Mouse (Mus musculus) cerebellum, adult 11-12 months (tissue): ENCODE data around the gene Trim47.
"Not testable (repeated sequence)": the region's sequence is repeated elsewhere in the genome, so short reads cannot be mapped to it uniquely, and the experiment has no call there.

ENCODE experiments used
- DNase-seq: peaks from one replicate; pipeline ENCODE4 v3.0.0; 2022

Trim47 gene

DNA sequence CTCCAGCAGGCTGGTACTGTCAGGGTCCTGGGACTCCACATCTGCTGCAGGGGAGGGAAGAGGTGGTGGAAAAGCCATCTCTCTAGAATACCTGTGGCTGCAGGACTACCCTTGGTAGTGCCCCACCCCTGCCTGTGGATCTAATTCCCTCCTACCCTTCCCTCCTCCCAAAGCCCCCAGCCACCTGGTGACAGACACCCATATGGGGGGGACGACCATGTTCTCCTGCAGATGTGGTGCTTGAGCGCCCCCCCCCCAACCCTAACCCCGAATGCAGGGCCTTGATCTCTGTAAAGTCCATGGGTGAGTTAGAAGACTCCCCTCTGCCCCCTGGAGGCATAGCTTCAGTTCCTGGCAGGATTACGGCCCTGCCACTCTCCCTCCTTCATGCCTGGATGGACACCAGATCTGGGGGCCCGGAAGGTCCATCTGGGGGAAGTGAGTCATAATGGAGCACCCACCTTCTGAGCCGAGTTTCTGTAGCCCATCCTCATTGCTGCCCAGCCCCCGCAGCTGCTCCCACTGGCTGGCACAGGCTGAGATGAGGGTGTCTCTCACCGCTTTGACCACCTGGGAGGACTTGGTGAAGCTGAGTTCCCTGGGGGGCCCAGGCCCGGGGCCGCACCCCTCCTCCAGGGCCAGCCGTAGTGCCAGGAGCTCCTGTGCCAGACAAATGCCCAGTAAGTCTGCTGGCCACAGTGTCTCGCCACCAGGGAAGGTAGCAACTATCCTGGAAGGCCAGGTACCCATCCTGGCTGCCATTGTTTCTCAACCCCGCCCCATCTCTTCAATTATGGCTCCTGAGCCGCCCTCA, 19.8 kb downstream of the Trim47 start:
- no peak for DNase-seq

DNA sequence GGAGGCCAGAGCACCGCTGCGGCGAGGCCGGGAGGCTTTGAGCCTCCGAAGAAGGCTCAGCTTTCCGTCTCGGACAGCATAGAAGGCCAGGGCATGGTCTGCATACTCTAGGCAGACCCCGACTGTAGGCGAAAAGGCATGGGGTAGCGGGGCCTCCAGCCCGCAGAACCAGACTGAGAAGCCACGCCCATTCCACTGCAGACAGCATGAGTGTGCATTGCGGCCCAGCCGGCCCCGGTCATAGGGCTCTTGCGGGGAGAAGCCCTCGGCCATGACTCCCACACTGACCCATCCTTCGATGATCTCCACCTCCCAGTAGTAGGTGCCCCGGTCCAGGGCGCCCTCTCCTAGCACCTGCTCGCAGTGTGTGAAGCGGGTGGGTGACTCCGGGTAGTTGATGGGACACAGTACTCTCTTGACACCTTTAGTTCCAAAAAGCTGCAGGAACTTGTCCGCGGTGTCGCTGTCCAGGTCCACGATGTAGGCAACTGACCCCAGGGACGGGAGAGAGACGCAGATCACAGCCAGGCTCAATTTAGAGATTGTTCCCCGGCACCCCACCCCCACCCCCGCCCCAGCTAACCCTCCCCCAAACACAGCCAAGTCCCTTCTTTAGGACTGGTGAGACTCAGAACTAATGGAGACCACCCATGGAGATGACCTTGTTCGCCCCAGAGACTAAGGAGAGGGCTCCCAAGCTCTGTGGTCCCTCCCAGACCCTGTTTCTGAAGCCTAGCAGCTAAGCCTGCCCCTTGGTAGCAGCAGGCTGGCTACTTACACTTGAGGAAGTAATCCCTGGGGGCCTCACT, 20.7 kb downstream of the Trim47 start:
- DNase-seq = no peak

DNA sequence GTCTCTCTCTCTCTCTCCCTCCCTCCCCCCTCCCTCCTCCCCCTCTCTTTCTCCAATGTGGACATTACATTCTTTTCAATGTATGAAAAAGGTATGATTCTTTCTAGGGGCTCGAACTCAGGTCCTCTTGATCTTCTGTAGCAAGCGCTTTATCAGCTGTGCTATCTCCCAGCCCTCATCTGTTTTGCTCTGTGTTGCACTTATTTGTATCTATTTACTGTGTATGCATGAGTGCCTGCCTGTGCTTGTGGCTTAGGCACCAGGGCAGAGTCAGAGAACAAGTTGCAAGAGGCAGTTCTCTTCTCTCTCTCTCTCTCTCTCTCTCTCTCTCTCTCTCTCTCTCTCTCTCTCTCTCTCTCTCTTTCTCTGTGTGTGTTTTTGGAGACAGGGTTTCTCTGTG, 21.9 kb downstream of the Trim47 start:
- no peak for DNase-seq

DNA sequence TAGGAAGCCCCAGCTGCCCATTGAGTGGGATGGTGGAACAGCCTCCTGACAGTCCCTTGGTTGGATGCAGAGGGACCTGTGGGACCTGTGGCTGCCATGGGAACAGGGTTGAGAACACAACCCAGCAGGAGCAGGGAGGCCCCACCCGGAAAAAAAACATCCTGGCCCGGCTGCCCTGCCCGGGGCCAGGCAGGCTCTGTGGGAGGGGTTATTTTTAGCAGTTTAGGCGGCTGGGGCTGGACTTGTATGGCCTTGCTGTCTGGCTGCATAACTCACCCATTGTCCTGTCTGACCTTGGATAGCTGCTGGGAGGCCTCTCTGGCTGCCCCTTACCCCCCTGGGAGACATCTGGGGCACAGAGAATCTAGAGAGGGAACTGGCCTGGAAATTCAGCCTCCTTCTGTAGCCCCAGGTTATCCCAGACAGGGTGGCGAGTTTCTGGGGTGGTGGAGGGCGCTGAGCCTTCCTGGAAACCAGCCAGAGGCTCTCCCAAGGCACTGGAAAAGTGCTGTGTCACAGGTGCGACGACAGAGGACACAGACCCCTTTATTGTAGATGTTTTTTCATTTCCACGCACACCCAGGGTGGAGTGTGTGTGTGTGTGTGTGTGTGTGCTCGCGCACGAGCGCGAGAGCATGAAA, 22.9 kb downstream of the Trim47 start:
- DNase-seq = no peak

DNA sequence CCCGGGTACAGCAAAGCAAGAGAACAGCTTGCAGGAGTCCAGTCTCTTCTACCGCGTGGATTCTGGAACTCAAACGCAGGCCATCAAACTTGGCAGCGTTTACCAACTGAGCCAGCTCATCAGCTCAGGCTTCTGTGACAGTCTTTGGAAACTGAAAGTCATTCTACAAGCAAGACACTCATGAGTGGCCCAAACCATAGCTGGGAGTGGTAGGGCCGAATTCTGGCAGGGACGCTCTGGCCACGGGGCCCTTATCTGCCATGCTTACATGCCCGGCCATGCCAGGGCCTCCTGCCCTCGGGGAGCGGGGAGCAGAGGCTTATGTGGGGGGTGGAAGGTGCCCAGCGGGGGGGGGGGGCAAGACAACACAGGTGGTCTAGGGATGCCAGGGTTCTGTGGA, 23.4 kb downstream of the Trim47 start:
- DNase-seq = no peak

DNA sequence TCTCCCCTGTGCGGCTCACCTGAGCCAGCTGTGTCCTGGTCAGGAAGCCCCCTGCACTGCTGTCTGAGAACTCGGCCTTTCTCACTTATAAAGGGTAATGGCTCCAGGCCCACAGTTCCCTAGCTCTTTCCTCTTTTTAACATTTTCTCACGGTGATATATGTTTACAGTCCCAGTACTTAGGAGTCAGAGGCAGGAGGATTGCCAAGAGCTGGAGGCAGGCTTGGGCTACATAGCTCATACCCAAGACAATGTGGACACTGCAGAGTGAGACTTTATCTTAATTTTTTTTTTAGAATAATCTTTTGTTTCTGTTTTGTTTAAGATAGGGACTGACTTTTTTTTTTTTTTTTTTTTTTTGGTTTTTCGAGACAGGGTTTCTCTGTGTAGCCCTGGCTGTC, 24.5 kb downstream of the Trim47 start:
- DNase-seq = no peak

DNA sequence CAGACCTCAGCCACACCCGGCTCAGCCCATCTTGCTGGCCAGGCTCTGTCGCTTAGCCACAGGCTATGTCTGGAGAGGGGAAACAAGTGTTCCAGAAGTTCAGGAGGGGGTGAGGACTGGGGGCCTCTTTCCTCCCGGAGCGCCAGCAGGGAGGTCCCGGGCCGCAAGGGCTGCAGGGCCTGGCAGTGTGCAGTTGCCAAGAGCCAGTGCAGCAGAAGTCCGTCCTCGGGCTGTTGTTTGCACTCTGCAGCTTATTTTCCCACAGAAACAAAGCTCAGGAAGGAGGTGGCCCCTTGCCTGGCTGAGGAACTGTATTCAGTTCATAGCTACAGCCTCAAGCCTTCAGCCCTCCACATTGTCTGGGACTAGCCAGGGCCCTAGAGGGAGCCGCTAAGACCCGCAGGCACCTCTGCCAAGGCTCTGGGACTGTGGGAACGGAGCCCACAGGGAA, 25.1 kb downstream of the Trim47 start:
- no peak for DNase-seq

DNA sequence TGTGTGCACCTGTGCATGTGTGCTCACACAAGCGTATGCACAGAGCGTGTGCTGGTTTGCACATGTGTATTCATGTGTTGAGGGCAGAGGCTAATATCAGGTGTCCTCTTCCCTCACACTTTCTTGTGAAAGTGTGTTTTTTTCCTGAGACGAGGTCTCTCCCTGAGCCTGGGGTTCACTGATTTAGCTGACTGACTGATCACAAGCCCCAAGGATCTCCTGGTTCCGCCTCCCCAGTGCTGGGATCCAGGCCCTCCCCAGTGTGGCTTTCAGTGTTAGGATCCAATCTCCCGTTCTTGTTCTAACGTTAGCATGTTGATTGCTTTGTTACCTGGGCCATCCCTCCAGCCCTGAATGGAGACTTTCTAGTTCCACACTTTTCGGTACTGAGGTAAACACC, 26.2 kb downstream of the Trim47 start:
- DNase-seq = no peak

DNA sequence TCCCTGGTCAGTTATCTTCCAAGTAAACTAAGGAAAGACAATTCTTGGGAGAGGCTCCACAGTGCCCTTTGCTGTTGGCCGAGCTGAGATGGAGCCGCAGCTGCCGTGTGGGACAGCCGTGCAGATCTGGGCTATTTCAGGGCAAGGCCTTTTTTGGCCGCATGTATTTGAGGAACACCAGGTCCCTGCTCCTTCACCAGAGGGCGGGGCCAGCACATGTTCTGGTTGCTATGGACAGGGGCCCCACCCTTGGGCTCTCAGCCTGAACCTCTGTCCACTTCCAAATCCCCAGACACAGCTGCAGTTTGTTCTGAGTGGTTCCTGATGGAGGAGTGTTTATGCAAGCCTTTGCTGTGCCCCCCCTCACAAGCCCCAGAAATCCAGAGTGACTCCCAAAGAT, 26.6 kb downstream of the Trim47 start:
- no peak for DNase-seq

DNA sequence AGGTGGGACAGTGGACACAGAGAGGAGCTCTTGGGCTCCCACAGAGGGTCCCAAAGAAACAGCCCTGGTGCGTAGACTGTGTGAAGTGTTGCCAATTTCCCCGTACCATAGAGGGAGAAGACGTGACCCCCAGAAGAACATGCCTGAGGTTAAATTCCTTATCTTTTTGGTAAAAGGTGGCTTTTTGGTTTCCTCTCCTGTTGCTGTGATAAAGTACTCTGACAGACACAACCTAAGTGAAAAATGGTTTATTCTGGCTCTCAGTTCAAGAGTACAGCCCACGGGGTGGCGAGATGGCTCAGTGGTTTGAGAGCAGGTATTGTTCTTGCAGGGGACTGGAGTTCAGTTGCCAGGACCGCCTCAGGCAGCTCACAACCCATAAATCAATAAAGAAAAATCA, 27.5 kb downstream of the Trim47 start:
- DNase-seq = no peak

DNA sequence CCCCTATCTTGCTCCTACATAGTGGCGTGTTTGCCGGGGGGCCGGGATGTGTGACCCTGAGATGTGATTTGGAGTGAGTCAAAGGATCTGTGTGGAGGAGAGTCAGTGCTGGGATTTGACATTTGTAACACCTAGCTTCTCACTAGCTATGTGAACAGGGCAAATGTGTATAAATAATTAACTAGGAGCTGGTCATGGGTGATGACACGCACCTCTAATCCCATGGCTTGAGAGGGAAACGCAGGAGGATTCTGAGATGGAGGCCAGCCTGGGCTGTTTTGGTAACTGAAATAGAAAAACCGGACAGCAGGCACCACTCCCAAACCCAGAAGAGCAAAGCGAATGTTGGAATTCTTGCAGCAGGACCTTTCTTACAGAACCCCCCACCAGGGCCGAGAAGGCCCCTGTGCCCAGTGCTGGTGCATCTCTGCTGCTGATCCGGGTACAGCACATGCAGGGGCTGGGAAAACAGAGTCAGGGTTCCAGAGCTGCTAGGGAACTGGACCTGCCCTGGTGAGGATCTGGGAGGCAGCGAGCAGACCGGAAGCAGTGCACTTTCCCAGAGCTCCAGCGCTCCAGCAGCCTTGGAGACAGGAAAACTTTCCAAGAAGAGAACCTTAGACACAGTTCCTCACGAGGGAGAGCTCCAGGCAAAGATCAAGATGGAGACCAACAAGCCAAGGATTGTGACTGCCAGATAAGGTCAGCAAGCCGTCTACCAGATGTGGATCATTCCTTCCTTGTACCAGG, 28.1 kb downstream of the Trim47 start:
- no peak for DNase-seq

DNA sequence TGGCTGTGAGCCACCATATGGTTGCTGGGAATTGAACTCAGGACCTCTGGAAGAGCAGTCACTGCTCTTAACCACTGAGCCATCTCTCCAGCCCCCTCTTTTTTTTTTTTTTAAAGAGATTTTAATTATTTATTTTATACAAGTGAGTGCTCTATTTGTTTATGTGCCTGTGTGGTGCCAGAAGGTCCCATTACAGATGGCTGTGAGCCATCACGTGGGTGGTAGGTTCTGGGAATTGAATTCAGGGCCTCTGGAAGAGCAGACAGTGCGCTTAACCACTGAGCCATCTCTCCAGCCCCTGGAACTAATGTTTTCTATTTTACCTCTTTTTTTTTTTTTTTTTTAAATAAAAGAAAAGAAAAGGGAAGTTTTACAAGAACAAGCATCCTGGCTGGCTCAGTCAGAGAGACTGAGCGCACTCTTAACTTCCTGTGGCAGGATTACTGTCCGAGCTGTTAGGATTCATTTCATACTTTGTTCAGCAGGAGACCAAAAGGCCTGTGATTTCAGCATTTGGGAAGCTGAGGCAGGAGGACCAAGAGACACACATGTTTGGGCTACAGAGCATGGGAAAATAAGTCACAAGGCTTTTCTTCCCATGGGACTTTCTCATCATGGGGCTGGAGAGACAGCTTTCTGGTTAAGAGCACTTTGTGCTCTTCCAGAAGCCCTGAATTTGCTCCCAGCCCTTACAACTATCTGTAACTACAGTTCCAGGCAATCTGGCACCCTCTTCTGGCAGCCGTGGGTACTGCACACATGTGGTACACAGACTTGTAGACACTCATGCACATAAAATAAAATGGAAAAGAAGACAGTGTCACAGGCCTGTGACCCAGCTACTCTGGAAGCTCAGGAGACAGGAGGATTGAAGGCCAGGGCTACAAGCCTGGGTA, 30.5 kb downstream of the Trim47 start:
- DNase-seq = no peak

DNA sequence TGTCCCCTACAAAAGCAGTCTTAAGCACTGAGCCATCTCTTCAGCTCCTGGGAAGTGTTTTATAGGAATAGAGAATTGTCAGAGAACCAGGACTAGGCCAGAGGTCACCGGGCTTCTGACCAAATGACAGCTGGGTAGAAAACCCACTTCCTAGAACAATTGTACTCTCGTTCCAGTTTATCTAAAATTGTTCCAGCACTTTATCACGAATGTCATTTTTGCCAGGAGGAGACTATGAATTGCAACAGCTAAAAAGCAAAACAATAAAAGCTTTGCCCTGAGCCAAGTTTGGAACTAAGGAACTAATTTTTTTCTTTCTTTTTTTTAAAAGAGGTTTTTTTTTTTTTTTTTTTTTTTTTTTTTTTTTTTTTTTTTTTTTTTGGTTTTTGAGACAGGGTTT, 31.4 kb downstream of the Trim47 start:
- no peak for DNase-seq

DNA sequence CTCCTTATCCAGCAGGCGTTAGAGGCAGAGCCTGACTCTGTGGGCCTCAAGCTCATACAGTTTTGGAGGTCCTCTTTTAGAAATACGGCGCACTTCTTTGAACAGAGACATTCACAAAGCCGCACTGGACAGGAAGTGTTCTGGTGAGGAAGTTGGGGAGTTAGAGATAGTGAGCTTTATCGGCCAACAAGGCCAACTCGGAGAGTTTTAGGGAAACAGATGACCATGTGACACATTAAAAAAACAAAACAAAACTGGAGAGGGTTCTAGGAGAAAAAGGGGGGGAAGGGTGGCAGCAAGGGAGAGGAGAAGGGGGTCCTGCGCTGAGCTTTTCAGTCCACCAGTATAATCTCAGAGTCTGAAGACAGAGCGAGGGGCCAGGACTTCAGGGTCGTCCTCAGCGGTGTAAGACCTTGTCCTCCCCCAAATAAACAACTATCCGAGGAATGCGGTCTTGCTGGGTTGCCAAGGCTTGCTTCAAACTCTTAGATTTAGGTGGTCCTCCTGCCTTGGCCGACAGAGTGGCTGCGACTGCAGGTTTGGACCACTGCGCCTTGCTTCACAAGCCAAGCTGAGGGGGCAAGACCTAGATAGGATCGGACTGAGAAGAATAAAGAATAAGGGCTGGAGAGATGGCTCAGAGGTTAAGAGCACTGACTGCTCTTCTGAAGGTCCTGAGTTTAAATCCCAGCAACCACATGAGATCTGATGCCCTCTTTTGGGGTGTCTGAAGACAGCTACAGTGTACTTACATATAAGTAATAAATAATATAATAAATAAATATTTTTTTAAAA, 33.0 kb downstream of the Trim47 start:
- DNase-seq = no peak

DNA sequence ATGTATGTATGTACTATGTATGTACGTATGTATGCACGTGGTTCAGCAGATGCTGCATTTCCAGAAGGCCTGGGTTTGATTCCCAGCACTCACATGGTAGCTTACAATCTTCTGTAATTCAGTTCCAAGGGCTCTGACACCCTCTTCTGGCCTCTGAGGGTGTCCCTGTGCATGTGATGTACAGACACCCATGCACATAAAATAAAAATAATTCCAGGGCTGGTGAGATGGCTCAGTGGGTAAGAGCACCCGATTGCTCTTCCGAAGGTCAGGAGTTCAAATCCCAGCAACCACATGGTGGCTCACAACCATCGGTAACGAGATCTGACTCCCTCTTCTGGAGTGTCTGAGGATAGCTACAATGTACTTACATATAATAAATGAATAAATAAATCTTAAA, 34.1 kb downstream of the Trim47 start:
- DNase-seq = not testable (repeated sequence)

DNA sequence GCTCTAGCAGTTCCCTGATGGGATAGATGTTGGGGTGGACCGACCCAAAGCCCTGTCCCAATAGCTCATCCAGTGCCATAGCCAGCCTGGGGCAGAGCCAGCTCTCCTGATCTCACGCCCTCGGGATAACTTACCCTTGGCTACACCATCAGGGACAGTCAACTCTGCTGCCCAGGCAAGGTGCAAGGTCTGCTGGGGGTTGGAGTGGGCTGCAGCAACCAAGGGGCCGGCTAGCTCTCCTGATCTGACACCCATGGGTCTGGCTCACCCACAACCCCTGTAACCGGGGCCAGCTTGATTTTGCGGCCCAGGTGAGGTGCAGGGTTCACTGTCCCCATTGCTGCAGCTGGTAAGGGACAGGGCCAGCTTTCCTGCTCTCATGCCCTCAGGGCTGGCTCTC, 35.4 kb downstream of the Trim47 start:
- no peak for DNase-seq

DNA sequence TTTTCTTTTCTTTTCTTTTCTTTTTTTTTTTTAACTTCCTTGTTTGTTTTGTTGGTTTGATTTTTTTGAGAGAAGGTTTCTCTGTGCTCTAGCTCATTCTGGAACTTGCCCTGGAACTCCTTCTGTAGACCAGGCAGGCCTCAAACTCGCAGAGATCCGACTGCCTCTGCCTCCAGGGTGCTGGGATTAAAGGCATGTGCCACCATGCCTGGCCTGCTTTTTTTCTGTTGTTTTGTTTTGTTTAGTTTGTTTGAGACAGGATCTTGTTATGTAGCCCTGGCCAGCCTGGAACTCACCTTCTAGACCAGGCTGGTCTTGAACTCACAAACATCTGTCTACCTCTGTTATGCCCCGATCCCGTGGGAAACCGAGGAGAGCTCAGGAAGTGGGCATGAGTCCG, 37.5 kb downstream of the Trim47 start:
- DNase-seq = peak; percentile 15

DNA sequence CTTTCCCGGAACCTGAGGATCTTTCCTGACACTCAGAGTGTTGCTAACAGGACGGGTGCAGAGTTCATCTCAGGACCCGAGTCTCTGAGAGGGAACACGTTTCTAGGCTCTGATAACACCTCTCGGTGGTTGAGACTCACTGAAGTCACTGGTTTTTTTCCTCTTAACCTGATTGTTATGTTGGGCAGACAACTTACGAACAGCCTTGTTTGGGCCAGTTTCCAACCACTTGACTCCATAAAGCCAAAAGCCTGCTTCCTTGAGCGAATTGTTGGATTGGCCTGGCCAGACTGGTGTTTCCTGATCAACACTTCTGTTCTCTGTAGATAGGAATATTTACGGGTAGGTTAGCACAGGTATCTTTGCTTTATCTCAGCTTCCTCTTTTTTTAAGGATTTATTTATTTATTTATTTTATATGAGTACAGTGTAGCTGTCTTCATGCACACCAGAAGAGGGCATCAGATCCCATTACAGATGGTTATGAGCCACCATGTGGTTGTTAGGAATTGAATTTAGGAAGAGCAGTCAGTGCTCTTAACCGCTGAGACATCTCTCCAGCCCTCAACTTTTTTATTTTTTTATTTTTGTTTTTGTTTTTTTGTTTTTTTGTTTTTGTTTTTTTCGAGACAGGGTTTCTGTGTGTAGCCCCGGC, 38.1 kb downstream of the Trim47 start:
- DNase-seq = peak; percentile 38

DNA sequence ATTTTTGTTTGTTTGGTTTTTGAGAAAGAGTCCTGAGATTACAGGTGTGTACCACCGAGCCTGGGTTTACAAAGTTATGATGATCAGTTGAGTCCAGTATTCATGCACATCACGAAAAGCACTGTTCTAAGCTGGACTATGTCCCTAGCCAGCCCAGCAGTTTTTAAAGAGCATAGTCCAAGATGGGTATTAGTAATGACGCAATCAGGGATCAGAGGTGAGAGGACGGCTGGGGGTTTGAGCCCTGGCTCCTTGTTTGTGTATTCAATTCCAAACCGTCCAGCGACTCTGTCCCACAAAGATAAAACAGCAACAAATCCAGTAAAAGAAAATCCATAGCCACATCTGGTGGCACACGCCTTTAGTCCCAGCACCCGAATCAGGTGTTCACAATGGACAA, 38.8 kb downstream of the Trim47 start:
- DNase-seq = peak; percentile 26
